Mouse (Mus musculus) lung, postnatal 0 days (tissue): ENCODE results near the gene Cntn6. TPM values are rescaled to one million over a fixed set of nuclear protein-coding genes. Genes with fewer than 3 reads are reported as not detected.

Experiments
- ATAC-seq: fragments of 200-750 bp; cut with Nextera tagmentation; 2 replicates; pipeline ENCODE4 v1.8.0; 2017; ENCODE audit warnings: moderate library complexity
- DNase-seq: peaks from one replicate; pipeline ENCODE4 v3.0.0-alpha.2; 2016; ENCODE audit warnings: low spot score
- H3K27ac ChIP-seq: fragments of 300-500 bp; sonication (generic); 2 replicates; pipeline ENCODE4 v1.5.1; 2014; ENCODE audit warnings: antibody characterized with exemption, mild to moderate bottlenecking, low read length, mixed read lengths
- H3K27me3 ChIP-seq: fragments of 300-500 bp; sonication (generic); replicated peaks from 2 replicates; pipeline ENCODE4 v1.6.1; 2014; ENCODE audit warnings: low read length, mixed read lengths; ENCODE audit not compliant: insufficient read depth
- H3K36me3 ChIP-seq: fragments of 300-500 bp; sonication (generic); 2 replicates; pipeline ENCODE4 v1.6.1; 2014; ENCODE audit warnings: low read length, mixed read lengths; ENCODE audit not compliant: insufficient read depth
- H3K4me1 ChIP-seq: fragments of 300-500 bp; sonication (generic); 2 replicates; pipeline ENCODE4 v1.6.1; 2014; ENCODE audit warnings: antibody characterized with exemption, low read depth, low read length, mixed read lengths; ENCODE audit not compliant: insufficient read depth
- H3K4me2 ChIP-seq: fragments of 300-500 bp; sonication (generic); replicated peaks from 2 replicates; pipeline ENCODE4 v1.6.1; 2014; ENCODE audit warnings: low read depth, mild to moderate bottlenecking, low read length, moderate library complexity, mixed read lengths
- H3K4me3 ChIP-seq: fragments of 300-500 bp; sonication (generic); 2 replicates; pipeline ENCODE4 v1.5.1; 2014; ENCODE audit warnings: low read depth, low read length
- H3K9ac ChIP-seq: fragments of 300-500 bp; sonication (generic); replicated peaks from 2 replicates; pipeline ENCODE4 v1.6.1; 2014; ENCODE audit warnings: low read depth, mild to moderate bottlenecking
- H3K9me3 ChIP-seq: fragments of 300-500 bp; sonication (generic); 2 replicates; pipeline ENCODE4 v1.6.1; 2016; ENCODE audit warnings: low read length, mixed read lengths
- CTCF ChIP-seq: IDR thresholded peaks from 2 replicates; pipeline ENCODE4 v1.5.1; 2016; ENCODE audit warnings: antibody characterized with exemption, mild to moderate bottlenecking
- EP300 ChIP-seq: IDR thresholded peaks from 2 replicates; pipeline ENCODE4 v1.6.1; 2016; ENCODE audit warnings: antibody characterized with exemption, mild to moderate bottlenecking, control low read depth
- WGBS: fragments of 180-500 bp; shearing (Covaris S2); extraction: QIAGEN DNeasy Blood & Tissue Kit; methylation state at CpG from one replicate; pipeline ENCODE4 v1.1.7; 2014; 5-methylcytosine and 5-hydroxymethylcytosine counted together
- polyA plus RNA-seq: library from polyadenylated mRNA; unstranded; fragments of >200 nt; fragmentation: Nextera tagmentation; extraction: Ambion mirVana; gene quantifications from 2 replicates; pipeline ENCODE4 v1.2.1, GENCODE M21; 2015

Gene Cntn6
- polyA plus RNA-seq, 1 experiment from 2014 or later: 0.07 TPM

DNA sequence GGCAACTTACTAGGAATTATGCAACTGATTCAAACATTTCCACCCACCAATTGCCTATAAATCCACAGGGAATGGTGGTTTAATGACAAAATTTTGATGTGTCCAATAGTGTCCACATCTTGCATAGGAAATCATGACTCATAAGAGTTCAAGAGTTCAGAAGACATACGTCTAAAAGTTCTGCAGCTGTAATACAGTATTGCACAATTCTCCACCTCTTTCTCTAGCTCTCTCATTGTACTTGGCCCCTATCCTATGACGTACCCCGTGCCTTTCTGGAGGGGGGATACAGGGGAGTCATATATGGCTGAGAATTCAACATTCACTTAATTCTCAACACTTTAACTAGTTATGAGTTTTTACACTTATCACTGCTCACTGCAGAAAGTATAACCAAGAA, 160.9 kb downstream of the Cntn6 start:
- no peaks in the 10 kb centered on the region for H3K36me3 ChIP-seq
- DNase-seq (peak; percentile 72), ATAC-seq (peak; percentile 56)
- no peaks in the 10 kb centered on the region for H3K4me1 ChIP-seq
- 52% methylated on average over 3 of the region's 3 CpGs for WGBS
- no peak overlapping the region for H3K4me3 ChIP-seq
- peak; percentile 29; the same call in 1 of the 2 replicates for TF ChIP-seq EP300
- TF ChIP-seq CTCF: no peak
- no peak overlapping the region for H3K27ac ChIP-seq
- H3K27me3 ChIP-seq: no peaks in the 10 kb centered on the region
- H3K9me3 ChIP-seq: no peaks in the 10 kb centered on the region
- no peak overlapping the region for H3K9ac ChIP-seq
- no peak overlapping the region for H3K4me2 ChIP-seq

GRCm38 (mm10) chr6:104668701-104669100, 176.1 kb downstream of the Cntn6 start:
- Histone ChIP-seq H3K4me3 (no peak overlapping the region), H3K4me2 (no peak overlapping the region), H3K36me3 (no peaks in the 10 kb centered on the region), H3K4me1 (no peaks in the 10 kb centered on the region), H3K9me3 (no peaks in the 10 kb centered on the region), H3K27me3 (no peaks in the 10 kb centered on the region), H3K9ac (no peak overlapping the region), H3K27ac (no peak overlapping the region)
- TF ChIP-seq CTCF (no peak), EP300 (no peak)
- no peak for DNase-seq
- ATAC-seq: no peak
- 95% methylated on average over 2 of the region's 2 CpGs for WGBS

GRCm38 (mm10) chr6:104674249-104674648, 181.7 kb downstream of the Cntn6 start:
- H3K4me2 ChIP-seq: no peak overlapping the region
- no peaks in the 10 kb centered on the region for H3K36me3 ChIP-seq
- no peaks in the 10 kb centered on the region for H3K9me3 ChIP-seq
- no peaks in the 10 kb centered on the region for H3K4me1 ChIP-seq
- TF ChIP-seq CTCF (no peak), EP300 (no peak)
- no peaks in the 10 kb centered on the region for H3K27me3 ChIP-seq
- no peak overlapping the region for H3K9ac ChIP-seq
- ATAC-seq (no peak), DNase-seq (no peak)
- no peak overlapping the region for H3K27ac ChIP-seq
- H3K4me3 ChIP-seq: no peak overlapping the region

GRCm38 (mm10) chr6:104679809-104680495, 187.4 kb downstream of the Cntn6 start:
- H3K4me3 ChIP-seq: no peak overlapping the region
- no peaks in the 10 kb centered on the region for H3K36me3 ChIP-seq
- H3K4me1 ChIP-seq: no peaks in the 10 kb centered on the region
- no peak overlapping the region for H3K9ac ChIP-seq
- no peaks in the 10 kb centered on the region for H3K27me3 ChIP-seq
- TF ChIP-seq EP300 (no peak), CTCF (no peak)
- DNase-seq (no peak), ATAC-seq (no peak)
- H3K4me2 ChIP-seq: no peak overlapping the region
- H3K27ac ChIP-seq: no peak overlapping the region
- no peaks in the 10 kb centered on the region for H3K9me3 ChIP-seq
- WGBS: 58% methylated on average over 1 of the region's 1 CpGs

- Histone ChIP-seq H3K27me3 (no peaks in the 10 kb centered on the region), H3K27ac (no peak overlapping the region), H3K4me3 (no peak overlapping the region), H3K9me3 (no peaks in the 10 kb centered on the region), H3K36me3 (no peaks in the 10 kb centered on the region), H3K9ac (no peak overlapping the region), H3K4me2 (no peak overlapping the region), H3K4me1 (no peaks in the 10 kb centered on the region)
- no peak for TF ChIP-seq CTCF
- no peak for TF ChIP-seq EP300
- DNase-seq (no peak), ATAC-seq (no peak)
- WGBS: 79% methylated on average over 3 of the region's 3 CpGs
Measured at GRCm38 (mm10) chr6:104687980-104688379, 195.4 kb downstream of the Cntn6 start.

DNA sequence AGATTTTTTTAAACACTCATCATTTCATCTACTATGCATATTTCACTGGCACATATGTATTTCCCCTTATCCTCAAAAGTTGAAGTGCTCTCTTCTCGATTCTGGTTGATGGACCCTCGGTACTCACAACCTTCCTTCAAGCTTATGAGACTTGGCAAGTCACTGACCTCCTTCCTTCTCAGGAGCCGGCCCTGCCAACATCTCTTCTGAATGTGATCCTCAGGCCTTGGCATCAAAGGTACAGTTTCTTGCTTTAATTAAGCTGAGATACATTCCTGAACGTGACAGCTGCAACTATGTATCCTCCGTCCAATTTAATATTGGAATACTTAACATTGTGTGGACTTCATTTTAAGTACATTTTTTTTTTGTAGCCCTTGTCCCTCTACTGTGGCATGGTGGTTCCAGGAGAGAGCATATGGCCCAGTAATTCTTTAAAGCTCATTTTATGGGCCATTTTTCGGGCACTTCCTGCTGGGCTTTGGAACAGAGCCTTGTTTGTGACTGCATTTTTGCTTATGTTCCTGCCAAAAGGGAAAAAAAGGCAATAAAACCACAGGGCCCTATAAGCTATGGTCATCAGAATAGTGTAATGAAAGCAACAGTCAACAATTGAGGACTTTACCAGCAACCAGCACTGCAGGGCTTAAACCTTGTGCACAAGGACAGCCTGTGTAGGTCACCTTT, 196.0 kb downstream of the Cntn6 start:
- H3K9me3 ChIP-seq: no peaks in the 10 kb centered on the region
- TF ChIP-seq CTCF (no peak), EP300 (no peak)
- no peak overlapping the region for H3K4me2 ChIP-seq

More for the DNA sequence above, 196.0 kb downstream of the Cntn6 start:
- no peak for DNase-seq
- ATAC-seq: no peak
- H3K4me1 ChIP-seq: no peaks in the 10 kb centered on the region
- no peaks in the 10 kb centered on the region for H3K27me3 ChIP-seq
- WGBS: 78% methylated on average over 6 of the region's 6 CpGs
- no peaks in the 10 kb centered on the region for H3K36me3 ChIP-seq
- H3K27ac ChIP-seq: no peak overlapping the region
- H3K9ac ChIP-seq: no peak overlapping the region
- no peak overlapping the region for H3K4me3 ChIP-seq
